Mouse (Mus musculus) midbrain, embryonic 15.5 days (tissue): ENCODE results near the gene Kptn. TPM values are rescaled to one million over a fixed set of nuclear protein-coding genes. Genes with fewer than 3 reads are reported as not detected.
A peak's percentile ranks its signal among the peaks of the same experiment; 100 is the strongest.

ENCODE experiments used
- ATAC-seq: fragments of 200-750 bp; cut with Nextera tagmentation; replicated peaks from 2 replicates; pipeline ENCODE4 v1.8.0; 2017; ENCODE audit warnings: moderate TSS enrichment
- H3K27ac ChIP-seq: fragments of 300-500 bp; sonication (generic); 2 replicates; pipeline ENCODE4 v1.5.1; 2015; ENCODE audit warnings: mild to moderate bottlenecking, inconsistent platforms
- H3K27me3 ChIP-seq: fragments of 300-500 bp; sonication (generic); replicated peaks from 2 replicates; pipeline ENCODE4 v1.6.1; 2015; ENCODE audit warnings: inconsistent platforms
- H3K36me3 ChIP-seq: fragments of 300-500 bp; sonication (generic); replicated peaks from 2 replicates; pipeline ENCODE4 v1.6.1; 2015; ENCODE audit warnings: inconsistent platforms
- H3K4me1 ChIP-seq: fragments of 300-500 bp; sonication (generic); 2 replicates; pipeline ENCODE4 v1.6.1; 2015; ENCODE audit warnings: inconsistent platforms
- H3K4me2 ChIP-seq: fragments of 300-500 bp; sonication (generic); 2 replicates; pipeline ENCODE4 v1.6.1; 2015; ENCODE audit warnings: inconsistent platforms, mild to moderate bottlenecking, moderate library complexity
- H3K4me3 ChIP-seq: fragments of 300-500 bp; sonication (generic); 2 replicates; pipeline ENCODE4 v1.5.1; 2015; ENCODE audit warnings: mild to moderate bottlenecking, inconsistent platforms
- H3K9ac ChIP-seq: fragments of 300-500 bp; sonication (generic); 2 replicates; pipeline ENCODE4 v1.6.1; 2015; ENCODE audit warnings: mild to moderate bottlenecking, inconsistent platforms
- H3K9me3 ChIP-seq: fragments of 300-500 bp; sonication (generic); 2 replicates; pipeline ENCODE4 v1.6.1; 2016; ENCODE audit warnings: inconsistent platforms
- WGBS: fragments of 180-500 bp; shearing (Covaris S2); methylation state at CpG from one replicate; pipeline ENCODE4 v1.1.7; 2015; ENCODE audit warnings: mixed read lengths; 5-methylcytosine and 5-hydroxymethylcytosine counted together
- polyA plus RNA-seq: library from polyadenylated mRNA; unstranded; fragments of >200 nt; fragmentation: Nextera tagmentation; extraction: Ambion mirVana; gene quantifications from 2 replicates; pipeline ENCODE4 v1.2.1, GENCODE M21; 2015

Kptn gene
- polyA plus RNA-seq, 1 experiment from 2014 or later: 55.1 TPM

DNA sequence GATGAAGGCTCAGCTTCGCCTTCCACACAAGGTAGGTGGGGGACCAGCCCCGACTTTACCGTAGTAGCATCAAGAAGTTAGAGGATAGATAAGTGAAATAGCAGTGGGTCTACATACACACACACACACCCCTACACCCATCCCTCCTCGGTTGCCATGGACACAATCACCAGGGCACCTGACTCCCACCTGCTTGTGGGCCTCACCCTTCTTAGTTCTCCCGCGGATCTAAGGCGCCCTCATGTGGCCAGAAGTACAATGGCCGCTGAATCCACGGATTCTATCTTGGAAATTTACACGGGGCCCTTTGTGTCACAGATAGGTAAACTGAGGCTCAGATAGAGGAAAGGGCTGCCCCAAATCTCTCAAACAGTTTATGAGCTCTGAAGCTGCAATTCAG lies 33.8 kb downstream of the Kptn start:
- WGBS: 18% methylated on average over 10 of the region's 10 CpGs
- H3K4me1 ChIP-seq: no peaks in the 10 kb centered on the region
- H3K36me3 ChIP-seq: no peaks in the 10 kb centered on the region
- ATAC-seq: peak; percentile 88
- H3K27ac ChIP-seq: no peak overlapping the region
- H3K4me3 ChIP-seq: no peak overlapping the region
- no peaks in the 10 kb centered on the region for H3K9me3 ChIP-seq
- 0 out of 2 replicates have a peak, but pooled peaks cover 8% of the 10 kb centered on the region for H3K27me3 ChIP-seq
- no peak overlapping the region; the same call in 1 of the 2 replicates for H3K9ac ChIP-seq
- no peak overlapping the region for H3K4me2 ChIP-seq

- no peaks in the 10 kb centered on the region for H3K36me3 ChIP-seq
- no peak overlapping the region for H3K9ac ChIP-seq
- peaks cover 8% of the 10 kb centered on the region; the same call in 1 of the 2 replicates for H3K4me1 ChIP-seq
- H3K27me3 ChIP-seq: peaks cover 16% of the 10 kb centered on the region; the same call in 1 of the 2 replicates
- no peaks in the 10 kb centered on the region for H3K9me3 ChIP-seq
- H3K4me3 ChIP-seq: no peak overlapping the region
- H3K27ac ChIP-seq: no peak overlapping the region
- no peak overlapping the region for H3K4me2 ChIP-seq
- 74% methylated on average over 9 of the region's 9 CpGs for WGBS
- no peak for ATAC-seq
Observed at GRCm38 (mm10) chr7:16155132-16155872, 35.6 kb downstream of the Kptn start.

DNA sequence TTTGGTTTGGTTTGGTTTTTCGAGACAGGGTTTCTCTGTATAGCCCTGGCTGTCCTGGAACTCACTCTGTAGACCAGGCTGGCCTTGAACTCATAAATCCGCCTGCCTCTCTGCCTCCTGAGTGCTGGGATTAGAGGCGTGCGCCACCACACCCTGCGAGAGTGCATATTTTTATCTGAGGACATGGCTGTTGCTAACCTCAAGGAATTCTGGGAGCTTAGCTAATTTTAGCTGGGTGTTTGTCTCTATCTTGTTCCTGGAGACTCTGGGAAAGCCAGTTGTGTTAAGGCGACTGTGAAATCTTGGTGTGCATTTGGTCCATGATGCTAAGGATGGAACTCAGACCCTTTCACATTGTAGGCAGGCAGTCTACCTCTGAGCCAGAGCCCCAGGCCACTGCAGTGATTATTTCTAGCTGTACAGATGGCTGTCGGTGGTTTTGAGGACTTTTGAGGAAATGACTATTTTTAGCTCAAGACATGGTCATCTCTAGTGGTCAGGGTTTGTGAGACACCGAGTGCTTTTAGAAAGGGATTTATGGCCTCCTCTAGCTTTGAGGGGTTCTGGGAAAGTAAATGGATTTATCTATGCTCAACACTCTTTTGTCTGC lies 36.5 kb downstream of the Kptn start:
- Histone ChIP-seq H3K4me1 (peaks cover 8% of the 10 kb centered on the region; the same call in 1 of the 2 replicates), H3K9me3 (no peaks in the 10 kb centered on the region), H3K4me3 (no peak overlapping the region), H3K9ac (no peak overlapping the region), H3K36me3 (no peaks in the 10 kb centered on the region), H3K27me3 (peaks cover 16% of the 10 kb centered on the region; the same call in 1 of the 2 replicates), H3K4me2 (no peak overlapping the region), H3K27ac (no peak overlapping the region)
- no peak for ATAC-seq
- WGBS: 78% methylated on average over 8 of the region's 8 CpGs

DNA sequence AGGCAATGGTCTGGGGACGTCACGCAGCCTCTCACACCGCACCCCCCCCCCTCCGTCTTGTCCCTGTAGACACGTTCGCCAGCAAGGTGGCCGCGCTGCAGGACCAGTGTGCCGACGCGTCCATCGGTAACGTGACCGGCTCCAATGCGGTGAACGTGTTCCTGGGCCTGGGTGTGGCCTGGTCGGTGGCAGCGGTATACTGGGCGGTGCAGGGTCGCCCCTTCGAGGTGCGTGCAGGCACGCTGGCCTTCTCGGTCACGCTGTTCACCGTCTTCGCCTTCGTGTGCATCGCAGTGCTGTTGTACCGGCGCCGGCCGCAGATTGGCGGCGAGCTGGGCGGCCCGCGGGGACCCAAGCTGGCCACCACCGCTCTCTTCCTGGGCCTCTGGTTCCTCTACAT lies 39.0 kb downstream of the Kptn start:
- Histone ChIP-seq H3K4me1 (peaks cover 8% of the 10 kb centered on the region; the same call in 1 of the 2 replicates), H3K36me3 (no peaks in the 10 kb centered on the region), H3K27ac (no peak overlapping the region), H3K9me3 (no peaks in the 10 kb centered on the region), H3K9ac (0 out of 2 replicates have a peak overlapping the region, but pooled peaks have one; percentile 10), H3K4me3 (peak overlapping the region; percentile 22), H3K27me3 (peaks cover 16% of the 10 kb centered on the region; the same call in 1 of the 2 replicates), H3K4me2 (peak overlapping the region; percentile 46)
- WGBS: 10% methylated on average over 39 of the region's 39 CpGs
- peak; percentile 44 for ATAC-seq

GRCm38 (mm10) chr7:16160702-16161101 lies 41.0 kb downstream of the Kptn start:
- Histone ChIP-seq H3K9ac (no peak overlapping the region), H3K4me1 (peaks cover 8% of the 10 kb centered on the region; the same call in 1 of the 2 replicates), H3K27ac (no peak overlapping the region), H3K4me2 (no peak overlapping the region), H3K4me3 (no peak overlapping the region), H3K36me3 (no peaks in the 10 kb centered on the region), H3K9me3 (no peaks in the 10 kb centered on the region), H3K27me3 (peaks cover 16% of the 10 kb centered on the region; the same call in 1 of the 2 replicates)
- WGBS: 80% methylated on average over 3 of the region's 3 CpGs
- ATAC-seq: no peak

DNA sequence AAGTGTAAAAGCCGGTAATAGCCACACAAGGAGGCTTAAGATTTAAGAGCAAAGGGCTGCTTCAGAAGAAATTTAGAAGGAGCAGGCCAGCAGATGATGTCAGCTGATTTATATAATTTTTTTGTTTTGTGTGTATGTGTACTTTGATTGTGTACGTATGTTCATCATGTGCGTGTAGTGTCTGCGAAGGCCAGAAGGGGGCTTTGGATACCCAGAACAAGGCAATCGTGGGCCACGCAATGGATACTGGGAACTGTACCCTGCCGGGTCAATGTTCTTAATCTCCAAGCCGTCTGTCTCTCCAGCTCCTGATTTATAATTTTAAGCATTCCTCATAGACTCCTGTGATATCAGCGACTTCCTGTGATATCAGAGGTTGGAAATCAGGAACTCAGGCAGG lies 41.6 kb downstream of the Kptn start:
- Histone ChIP-seq H3K9me3 (no peaks in the 10 kb centered on the region), H3K9ac (no peak overlapping the region), H3K36me3 (no peaks in the 10 kb centered on the region), H3K27me3 (peaks cover 16% of the 10 kb centered on the region; the same call in 1 of the 2 replicates), H3K4me2 (no peak overlapping the region), H3K27ac (no peak overlapping the region), H3K4me3 (no peak overlapping the region), H3K4me1 (peaks cover 8% of the 10 kb centered on the region; the same call in 1 of the 2 replicates)
- ATAC-seq: no peak
- 90% methylated on average over 9 of the region's 9 CpGs for WGBS

DNA sequence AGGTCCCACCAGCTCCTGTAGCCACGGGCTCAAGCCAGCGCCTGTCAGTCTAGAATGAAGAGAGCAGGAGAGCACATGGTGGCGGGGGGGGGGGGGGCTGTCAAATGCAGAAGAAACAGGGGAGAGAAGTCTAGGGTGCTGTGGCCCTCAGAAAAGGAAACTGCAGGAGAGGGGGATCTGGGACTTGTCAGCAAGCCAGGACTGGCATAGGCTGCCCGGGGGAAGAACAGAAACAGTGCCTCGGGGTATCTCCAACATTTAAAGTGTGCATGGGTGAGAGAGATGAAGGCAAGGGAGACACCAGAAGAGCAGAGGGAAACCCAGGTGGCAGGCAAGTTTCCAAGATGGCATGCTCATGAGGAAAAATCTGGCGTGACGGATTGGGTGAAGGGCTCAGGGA lies 42.3 kb downstream of the Kptn start:
- no peak overlapping the region for H3K4me3 ChIP-seq
- peaks cover 16% of the 10 kb centered on the region; the same call in 1 of the 2 replicates for H3K27me3 ChIP-seq
- no peak overlapping the region for H3K4me2 ChIP-seq
- H3K9me3 ChIP-seq: no peaks in the 10 kb centered on the region
- H3K36me3 ChIP-seq: no peaks in the 10 kb centered on the region
- no peak; the same call in 1 of the 2 replicates for ATAC-seq
- H3K4me1 ChIP-seq: peaks cover 8% of the 10 kb centered on the region; the same call in 1 of the 2 replicates
- H3K27ac ChIP-seq: no peak overlapping the region
- no peak overlapping the region for H3K9ac ChIP-seq
- 66% methylated on average over 7 of the region's 7 CpGs for WGBS

GRCm38 (mm10) chr7:16172141-16172581 lies 52.5 kb downstream of the Kptn start:
- no peaks in the 10 kb centered on the region for H3K27me3 ChIP-seq
- ATAC-seq: no peak
- WGBS: 0% methylated on average over 1 of the region's 1 CpGs
- peaks cover 38% of the 10 kb centered on the region for H3K4me1 ChIP-seq
- H3K9ac ChIP-seq: no peak overlapping the region
- no peak overlapping the region for H3K4me3 ChIP-seq
- H3K9me3 ChIP-seq: no peaks in the 10 kb centered on the region
- no peak overlapping the region for H3K27ac ChIP-seq
- H3K4me2 ChIP-seq: no peak overlapping the region
- H3K36me3 ChIP-seq: no peaks in the 10 kb centered on the region

- Histone ChIP-seq H3K4me1 (peaks cover 38% of the 10 kb centered on the region), H3K9ac (no peak overlapping the region), H3K4me2 (no peak overlapping the region), H3K27me3 (no peaks in the 10 kb centered on the region), H3K36me3 (no peaks in the 10 kb centered on the region), H3K27ac (no peak overlapping the region), H3K4me3 (no peak overlapping the region), H3K9me3 (no peaks in the 10 kb centered on the region)
- no peak for ATAC-seq
- WGBS: 38% methylated on average over 1 of the region's 1 CpGs
Observed at GRCm38 (mm10) chr7:16172586-16173140, 53.0 kb downstream of the Kptn start.

DNA sequence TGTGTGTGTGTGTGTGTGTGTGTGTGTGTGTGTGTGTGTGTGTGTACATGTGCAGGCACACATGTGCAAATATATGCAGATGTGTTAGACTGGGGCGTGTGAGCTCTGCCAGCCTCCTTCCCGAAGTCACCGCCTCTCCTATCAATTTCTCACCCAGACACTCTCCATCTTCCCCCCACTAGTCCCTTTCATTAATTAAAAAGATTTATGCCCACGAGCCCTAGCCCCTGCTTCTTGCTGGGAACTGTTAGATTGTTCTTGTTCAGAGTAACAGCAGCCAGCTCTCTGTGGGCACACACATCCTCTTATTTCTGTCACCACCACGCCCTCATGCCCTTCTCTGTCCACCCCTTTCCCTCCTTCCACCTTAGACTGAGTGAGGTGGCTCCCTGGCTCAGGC lies 53.5 kb downstream of the Kptn start:
- WGBS: 44% methylated on average over 5 of the region's 5 CpGs
- ATAC-seq: no peak
- Histone ChIP-seq H3K36me3 (peaks cover 4% of the 10 kb centered on the region; the same call in 1 of the 2 replicates), H3K27me3 (no peaks in the 10 kb centered on the region), H3K4me2 (peak overlapping the region; percentile 74; the same call in 1 of the 2 replicates), H3K9ac (peak overlapping the region; percentile 29; the same call in 1 of the 2 replicates), H3K9me3 (no peaks in the 10 kb centered on the region), H3K4me3 (no peak overlapping the region), H3K4me1 (peaks cover 38% of the 10 kb centered on the region), H3K27ac (no peak overlapping the region)

DNA sequence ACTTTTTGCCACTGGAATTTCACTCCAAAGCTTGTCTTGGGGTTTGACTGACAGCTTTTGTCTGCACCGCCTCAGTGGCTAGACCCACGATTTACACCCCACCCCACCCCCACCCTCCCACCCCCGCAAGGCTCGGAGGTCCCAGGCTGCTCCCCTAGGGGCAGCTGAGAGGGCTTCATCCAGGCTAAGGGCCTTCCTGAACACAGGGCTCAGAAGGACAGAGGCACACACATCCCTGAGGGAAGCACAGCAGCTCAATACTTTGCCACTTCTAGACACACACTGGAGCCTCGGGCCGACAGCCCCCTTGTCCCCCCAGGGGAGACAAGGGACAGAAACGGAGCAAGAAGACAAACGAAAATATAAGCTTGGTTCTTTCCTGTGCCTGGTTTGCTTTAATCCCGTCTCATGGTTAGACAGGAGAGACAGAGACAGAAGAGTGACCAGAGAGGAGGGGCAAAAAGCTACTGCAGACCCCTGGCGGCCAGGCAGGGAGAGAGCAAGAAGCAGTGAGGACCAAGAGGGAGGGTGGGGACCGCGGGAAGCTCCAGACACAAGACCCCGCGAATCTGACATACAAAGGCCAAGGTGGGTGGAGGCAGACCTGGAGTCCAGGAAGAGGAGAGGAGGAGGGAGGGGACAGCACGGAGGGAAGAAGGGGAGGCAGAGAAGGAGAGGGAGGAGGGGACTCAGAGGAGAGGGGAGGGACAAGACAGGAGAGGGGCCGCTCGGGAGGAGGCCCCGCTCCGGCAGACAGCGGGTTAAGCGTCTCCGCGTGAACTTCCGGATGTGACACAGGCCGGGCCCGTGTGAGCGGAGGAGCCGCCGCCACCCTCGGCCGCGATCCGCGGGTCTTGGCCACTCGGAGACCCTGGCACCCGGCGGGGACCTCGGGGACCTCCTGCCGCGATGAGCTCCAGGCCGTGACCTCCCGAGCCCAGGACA lies 55.2 kb downstream of the Kptn start, which contains the start of gene Meis3:
Meis3 (plus strand) TSS at position 494 of the 945 bp plus-strand sequence.
- peak within 1 kb of the TSS; percentile 86 for H3K9ac ChIP-seq

More for the DNA sequence above, 55.2 kb downstream of the Kptn start, which contains the start of gene Meis3:
- no peaks in the 10 kb centered on the region for H3K9me3 ChIP-seq
- peak within 1 kb of the TSS; percentile 91 for H3K4me3 ChIP-seq
- peaks cover 38% of the 10 kb centered on the region for H3K4me1 ChIP-seq
- no peaks in the 10 kb centered on the region for H3K27me3 ChIP-seq
- H3K36me3 ChIP-seq: peaks cover 21% of the 10 kb centered on the region
- peak; percentile 93 for ATAC-seq
- H3K27ac ChIP-seq: peak within 1 kb of the TSS; percentile 84
- WGBS: under 1% methylated on average over 42 of the region's 42 CpGs
- H3K4me2 ChIP-seq: peak within 1 kb of the TSS; percentile 74
